Mouse (Mus musculus): ENCODE measurements around the gene Kcnt2. TPM values are rescaled to one million over a fixed set of nuclear protein-coding genes. Genes with fewer than 3 reads are reported as not detected.
A peak's percentile ranks its signal among the peaks of the same experiment; 100 is the strongest.

Gene Kcnt2
- 1 to 10 TPM in 1 of 2 experiments, under 1 TPM in 1; 0.75 to 1.2 TPM for total RNA-seq (2021)
- long read RNA-seq, experiment 1: 0 reads
- long read RNA-seq, experiment 2: 0 reads

GRCm38 (mm10) chr1:140245876-140246597 lies at the start of gene Kcnt2:
Kcnt2 (plus strand) TSS chr1:140246158.
- peak; percentile 50 for DNase-seq

DNA sequence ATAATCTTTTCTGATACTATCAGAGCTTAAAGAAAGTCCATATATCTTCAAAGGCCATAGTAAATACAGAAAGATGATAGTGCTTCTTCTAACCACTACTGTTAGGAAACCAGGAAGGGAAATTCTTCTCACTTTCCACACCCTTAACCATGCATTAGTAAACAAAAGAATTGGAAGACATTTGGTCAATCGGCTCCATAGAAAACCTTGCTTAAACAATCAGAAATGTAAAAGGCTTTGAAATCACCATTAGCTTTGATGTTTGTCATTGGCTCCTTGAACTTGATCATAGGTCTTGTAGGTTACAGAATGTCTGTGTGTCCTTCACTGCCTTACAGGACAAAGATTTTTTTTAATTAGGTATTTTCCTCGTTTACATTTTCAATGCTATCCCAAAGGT lies 40.6 kb upstream of the Kcnt2 start:
- no peak for DNase-seq

DNA sequence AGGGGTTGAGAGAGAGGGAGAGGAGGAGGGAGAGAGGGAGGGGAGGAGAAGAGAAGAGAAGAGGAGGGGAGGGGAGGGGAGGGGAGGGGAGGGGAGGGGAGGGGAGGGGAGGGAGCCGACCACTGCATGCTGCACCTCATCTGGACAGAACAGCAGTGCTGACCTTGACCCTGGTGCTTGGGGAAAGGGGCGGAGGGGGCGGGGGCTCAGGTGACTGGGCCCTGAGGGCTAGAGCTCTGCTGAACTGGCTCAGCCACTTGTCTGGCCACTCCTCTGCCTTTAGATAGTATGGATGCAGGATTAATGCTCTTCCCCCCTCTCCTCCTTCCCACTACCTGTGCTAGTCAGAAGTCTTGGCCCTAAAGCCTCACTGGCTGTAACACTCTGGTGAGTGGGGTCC lies 20.7 kb upstream of the Kcnt2 start:
- no peak for DNase-seq

GRCm38 (mm10) chr1:140226673-140227072 lies 19.3 kb upstream of the Kcnt2 start:
- no peak for DNase-seq

GRCm38 (mm10) chr1:140245465-140245864 lies 493 bp upstream of the Kcnt2 start:
- DNase-seq: peak; percentile 52

DNA sequence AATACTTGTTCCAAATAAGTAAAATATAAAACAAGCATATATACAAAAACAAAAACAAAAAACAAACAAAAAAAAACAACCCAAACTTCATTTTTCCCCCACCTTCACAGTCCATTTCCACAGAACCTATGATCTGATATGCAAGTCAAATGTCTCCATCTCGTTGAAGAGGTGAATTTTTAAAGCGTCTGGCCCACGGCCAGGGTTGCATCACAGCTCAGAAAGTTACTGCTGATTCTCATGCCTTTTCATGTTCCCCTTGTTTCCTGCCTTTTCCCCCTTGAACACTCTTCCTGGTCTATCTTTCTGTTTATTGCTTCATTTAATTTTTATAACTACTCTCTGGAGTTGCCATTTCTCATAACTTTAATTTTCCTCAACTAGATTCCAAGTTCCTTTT lies 18.7 kb downstream of the Kcnt2 start:
- peak; percentile 13 for DNase-seq

DNA sequence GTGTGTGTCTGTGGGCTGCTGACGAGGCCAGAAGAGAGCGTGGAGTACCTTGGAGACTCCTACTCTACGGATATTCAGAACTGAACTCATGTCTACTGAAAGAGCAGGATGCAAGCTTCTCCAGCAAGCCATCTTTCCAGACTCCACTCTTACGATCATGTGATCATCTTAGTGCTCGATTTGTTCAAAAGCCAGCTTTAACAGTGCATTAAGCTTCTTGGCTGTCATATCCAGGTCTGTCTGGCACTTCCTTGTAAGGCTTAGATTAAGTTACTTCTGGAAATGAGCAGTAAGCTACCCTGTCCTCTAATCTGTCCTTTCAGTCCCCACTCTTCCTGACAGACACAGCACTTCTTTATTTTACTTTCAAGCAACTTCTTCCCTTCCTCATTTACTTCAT lies 20.1 kb downstream of the Kcnt2 start:
- no peak for DNase-seq

DNA sequence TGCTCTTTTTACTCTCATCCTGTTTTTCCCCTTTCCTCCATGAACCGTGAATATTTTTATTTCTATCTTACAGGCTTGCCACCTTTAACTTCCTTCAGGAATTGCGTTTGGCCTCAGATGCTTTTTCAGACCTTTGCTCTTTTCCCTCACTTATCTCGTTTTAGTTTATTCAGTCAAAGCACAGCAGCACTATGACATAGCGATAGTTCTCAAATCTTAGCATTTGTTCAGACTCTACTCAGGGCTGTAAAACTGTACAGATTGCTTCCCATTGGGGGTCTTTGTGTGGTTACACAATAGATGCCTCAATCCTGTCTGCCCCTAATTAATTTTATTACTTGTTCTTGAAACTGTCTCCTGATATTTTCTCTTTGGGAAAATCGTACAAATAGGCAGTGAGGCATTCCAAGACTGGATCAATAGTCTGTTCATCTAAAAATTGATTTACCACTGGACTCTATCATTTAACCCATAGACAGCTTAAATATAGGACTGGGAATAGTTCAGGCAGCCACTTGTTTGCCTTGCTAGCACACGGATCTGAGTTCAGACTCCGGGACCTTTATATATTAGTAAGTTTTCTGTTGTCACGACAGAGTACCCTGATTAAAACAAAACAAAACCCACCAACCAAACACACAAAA lies 20.8 kb downstream of the Kcnt2 start:
- no peak for DNase-seq

GRCm38 (mm10) chr1:140267288-140267687 lies 21.3 kb downstream of the Kcnt2 start:
- DNase-seq: no peak

DNA sequence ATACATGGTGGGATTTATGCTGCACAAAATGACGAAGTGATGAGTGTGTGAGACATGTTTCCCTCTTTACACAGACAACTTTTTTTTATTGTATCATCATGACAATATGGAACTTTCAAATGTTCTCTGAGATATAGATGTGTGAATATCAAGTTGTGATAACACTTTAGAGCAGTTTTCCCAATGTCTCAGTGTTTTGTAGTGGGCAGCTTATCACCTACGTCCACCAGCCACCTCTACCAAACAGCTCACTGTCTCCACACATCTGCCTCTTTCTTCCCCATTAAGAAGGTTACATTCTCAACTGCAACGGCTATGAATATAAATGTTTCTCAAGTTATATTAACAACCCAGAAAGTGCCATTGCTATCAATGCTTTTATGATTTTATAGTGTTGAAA lies 27.7 kb downstream of the Kcnt2 start:
- no peak for DNase-seq

GRCm38 (mm10) chr1:140275813-140276212 lies 29.9 kb downstream of the Kcnt2 start:
- DNase-seq: no peak

DNA sequence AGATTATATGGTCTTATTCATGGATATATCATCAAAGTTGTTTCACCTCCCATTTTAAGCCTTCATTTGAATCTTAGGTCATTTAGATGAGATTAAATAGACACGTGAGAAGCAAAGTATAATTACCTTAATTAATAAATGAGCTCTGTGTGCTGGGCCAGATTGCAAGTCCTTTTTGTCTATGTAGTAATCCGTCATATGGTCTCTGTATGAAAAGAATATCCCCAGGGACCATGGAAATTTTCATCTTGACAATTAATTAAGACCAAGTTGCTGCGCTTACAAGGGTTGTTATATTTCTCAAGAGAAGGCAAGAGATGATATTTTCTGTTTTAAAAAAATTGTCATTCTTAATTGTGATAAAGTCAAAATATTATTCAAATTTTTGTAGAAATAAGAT lies 47.2 kb downstream of the Kcnt2 start:
- DNase-seq: no peak

GRCm38 (mm10) chr1:140295482-140295881 lies 49.5 kb downstream of the Kcnt2 start:
- DNase-seq: no peak

DNA sequence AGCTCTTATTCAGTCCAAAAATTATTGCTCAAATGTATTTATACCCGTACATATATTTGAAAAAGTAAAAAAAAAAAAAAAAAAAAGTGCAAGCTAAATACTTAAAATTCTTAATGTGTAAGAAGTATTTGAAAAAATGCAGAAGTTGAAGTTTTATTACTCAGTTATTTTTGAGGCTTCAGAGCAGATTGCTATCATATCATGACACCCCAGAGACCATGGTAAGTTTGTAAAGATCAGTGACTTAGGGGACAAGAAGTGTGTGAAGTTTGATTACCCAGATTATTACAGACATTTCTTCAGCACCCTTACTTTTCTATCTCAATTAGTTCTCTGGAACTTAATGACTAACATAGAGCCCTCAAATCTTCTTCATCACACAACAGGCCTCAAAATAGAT lies 58.3 kb downstream of the Kcnt2 start:
- no peak for DNase-seq

DNA sequence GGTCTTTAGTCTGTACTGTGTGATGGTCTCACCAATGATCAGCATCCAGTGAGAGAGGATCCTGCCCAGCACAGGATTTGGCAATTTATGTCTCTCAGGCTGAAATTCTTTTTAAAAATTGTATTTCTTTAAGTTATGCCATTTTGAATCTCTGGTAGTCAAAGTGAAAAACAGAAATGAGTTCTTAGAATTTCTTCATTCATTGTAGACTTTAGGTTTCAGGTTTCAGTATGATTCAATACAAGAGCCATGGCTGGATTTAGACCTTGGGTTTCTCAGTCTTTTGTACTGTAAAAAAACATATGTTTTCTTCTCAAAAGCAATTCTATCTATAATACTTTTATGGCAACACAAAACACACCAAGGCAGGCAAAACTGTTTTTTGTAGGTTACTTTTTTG lies 59.4 kb downstream of the Kcnt2 start:
- DNase-seq: no peak

DNA sequence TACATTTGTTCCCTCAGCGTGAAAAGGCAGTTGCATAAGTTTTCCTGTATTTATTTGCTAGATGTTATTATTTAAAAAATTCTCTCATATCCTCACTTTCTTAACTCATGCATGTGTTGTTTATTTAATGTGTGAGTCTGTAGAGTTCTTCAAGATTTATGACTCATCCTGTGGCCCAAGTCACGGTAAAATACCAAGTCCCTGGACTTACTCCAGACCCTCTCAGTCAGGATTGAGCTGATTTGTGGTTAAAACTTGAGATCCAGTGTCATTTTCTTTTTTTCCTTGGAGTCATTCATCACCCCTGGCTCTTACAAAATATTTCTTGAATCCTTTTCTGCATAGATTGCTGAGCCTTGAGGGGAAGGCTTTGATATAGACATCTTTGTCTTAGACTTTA lies 60.4 kb downstream of the Kcnt2 start:
- DNase-seq: no peak

DNA sequence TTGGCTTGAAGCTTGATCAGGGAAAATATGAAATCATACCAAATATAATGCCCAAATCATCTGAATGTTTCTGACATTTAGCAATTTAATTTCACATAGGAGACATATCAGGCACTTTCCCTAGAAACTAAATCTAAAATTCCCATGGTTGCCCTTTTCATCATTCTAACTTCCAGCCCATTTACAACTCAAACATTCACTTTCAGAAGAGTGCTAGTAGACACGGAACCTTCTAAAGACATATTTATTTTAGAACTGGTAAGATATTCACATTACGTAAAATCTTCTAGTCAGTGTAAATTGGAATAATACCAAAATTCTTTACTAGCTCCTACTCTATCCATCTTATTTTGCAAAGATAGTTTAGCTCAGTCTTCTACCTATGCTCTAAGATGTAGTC lies 64.8 kb downstream of the Kcnt2 start:
- DNase-seq: no peak

- DNase-seq: no peak
These were observed 79.1 kb downstream of the Kcnt2 start for GRCm38 (mm10) chr1:140325088-140325487.

- DNase-seq: no peak
These were observed 80.8 kb downstream of the Kcnt2 start for GRCm38 (mm10) chr1:140326709-140327108.

- no peak for DNase-seq
These were observed 87.7 kb downstream of the Kcnt2 start for GRCm38 (mm10) chr1:140333702-140334101.

GRCm38 (mm10) chr1:140338417-140338816 lies 92.5 kb downstream of the Kcnt2 start:
- DNase-seq: no peak

- no peak for DNase-seq
These were observed 93.4 kb downstream of the Kcnt2 start for GRCm38 (mm10) chr1:140339368-140339767.

GRCm38 (mm10) chr1:140364787-140365186 lies 118.8 kb downstream of the Kcnt2 start:
- DNase-seq: no peak

- no peak for DNase-seq
These were observed 127.6 kb downstream of the Kcnt2 start for GRCm38 (mm10) chr1:140373532-140373931.

All from gastrocnemius, postnatal 10 days (tissue).